Mouse (Mus musculus) heart, postnatal 0 days (tissue): ENCODE data around the gene Cpne6. TPM values are rescaled to one million over a fixed set of nuclear protein-coding genes. Genes with fewer than 3 reads are reported as not detected.
A peak's percentile ranks its signal among the peaks of the same experiment; 100 is the strongest.

Experiments used
- ATAC-seq: fragments of 200-750 bp; cut with Nextera tagmentation; 2 replicates; pipeline ENCODE4 v1.8.0; 2017; ENCODE audit warnings: low read depth, moderate number of reproducible peaks, moderate library complexity; ENCODE audit not compliant: insufficient read depth
- DNase-seq: peaks from one replicate; pipeline ENCODE4 v3.0.0-alpha.2; 2016; ENCODE audit warnings: low spot score
- H3K27ac ChIP-seq: fragments of 300-500 bp; sonication (generic); 2 replicates; pipeline ENCODE4 v1.5.1; 2014; ENCODE audit warnings: low read depth, mild to moderate bottlenecking
- H3K27me3 ChIP-seq: fragments of 300-500 bp; sonication (generic); 2 replicates; pipeline ENCODE4 v1.6.1; 2014; ENCODE audit warnings: low read length, mixed read lengths; ENCODE audit not compliant: control insufficient read depth, insufficient read depth
- H3K36me3 ChIP-seq: fragments of 300-500 bp; sonication (generic); replicated peaks from 2 replicates; pipeline ENCODE4 v1.6.1; 2014; ENCODE audit warnings: low read length, mixed read lengths; ENCODE audit not compliant: control insufficient read depth, insufficient read depth
- H3K4me1 ChIP-seq: fragments of 300-500 bp; sonication (generic); 2 replicates; pipeline ENCODE4 v1.6.1; 2014; ENCODE audit warnings: antibody characterized with exemption; ENCODE audit not compliant: control insufficient read depth, insufficient read depth
- H3K4me2 ChIP-seq: fragments of 300-500 bp; sonication (generic); 2 replicates; pipeline ENCODE4 v1.6.1; 2014; ENCODE audit warnings: low read depth, mild to moderate bottlenecking, low read length, moderate library complexity
- H3K4me3 ChIP-seq: fragments of 300-500 bp; sonication (generic); 2 replicates; pipeline ENCODE4 v1.5.1; 2014; ENCODE audit warnings: low read depth, low read length
- H3K9ac ChIP-seq: fragments of 300-500 bp; sonication (generic); replicated peaks from 2 replicates; pipeline ENCODE4 v1.6.1; 2014; ENCODE audit warnings: low read depth, low read length, mixed read lengths
- H3K9me3 ChIP-seq: fragments of 300-500 bp; sonication (generic); replicated peaks from 2 replicates; pipeline ENCODE4 v1.6.1; 2016; ENCODE audit warnings: low read length; ENCODE audit not compliant: control insufficient read depth
- CTCF ChIP-seq: IDR thresholded peaks from 2 replicates; pipeline ENCODE4 v1.5.1; 2016; ENCODE audit warnings: antibody characterized with exemption, control low read depth, low read depth
- EP300 ChIP-seq: IDR thresholded peaks from 2 replicates; pipeline ENCODE4 v1.6.1; 2016; ENCODE audit warnings: antibody characterized with exemption, low read depth
- WGBS: fragments of 180-500 bp; shearing (Covaris S2); extraction: QIAGEN DNeasy Blood & Tissue Kit; methylation state at CpG from one replicate; pipeline ENCODE4 v1.1.7; 2014; 5-methylcytosine and 5-hydroxymethylcytosine counted together
- polyA plus RNA-seq: library from polyadenylated mRNA; unstranded; fragments of >200 nt; fragmentation: Nextera tagmentation; extraction: Ambion mirVana; gene quantifications from 2 replicates; pipeline ENCODE4 v1.2.1, GENCODE M21; 2015
- total RNA-seq: library from RNA; depleted of rRNA; stranded (reverse); fragments of >200 nt; gene quantifications from 2 replicates; pipeline ENCODE4 v1.2.3, GENCODE M21; 2014; ENCODE audit warnings: low replicate concordance

The Cpne6 gene
- total and polyA plus RNA-seq, 2 experiments from 2014 or later = 0.08 TPM

DNA sequence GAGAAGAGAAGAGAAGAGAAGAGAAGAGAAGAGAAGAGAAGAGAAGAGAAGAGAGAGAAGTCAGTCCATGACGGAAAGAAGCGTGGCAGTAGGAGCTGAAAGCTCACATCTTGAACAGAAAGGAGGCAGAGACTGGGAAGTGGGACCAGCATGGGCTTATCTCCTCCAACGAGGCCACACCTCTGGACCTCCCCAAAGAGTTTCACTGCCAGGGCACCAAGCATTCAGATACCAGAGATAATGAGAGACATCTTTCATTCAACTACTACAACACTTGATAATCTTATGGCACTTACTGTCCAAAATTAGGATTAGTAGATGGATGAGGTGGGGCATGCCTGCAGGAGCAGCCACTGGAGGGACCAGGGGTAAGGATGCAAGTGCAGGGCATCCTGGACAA is 45.5 kb downstream of the Cpne6 start:
- Histone ChIP-seq H3K4me1 (no peaks in the 10 kb centered on the region), H3K27me3 (no peaks in the 10 kb centered on the region), H3K4me2 (no peak overlapping the region), H3K9ac (no peak overlapping the region), H3K27ac (no peak overlapping the region), H3K36me3 (no peaks in the 10 kb centered on the region), H3K9me3 (no peaks in the 10 kb centered on the region), H3K4me3 (no peak overlapping the region)
- no peak for ATAC-seq
- TF ChIP-seq CTCF = no peak
- no peak for TF ChIP-seq EP300
- 61% methylated on average over 3 of the region's 3 CpGs for WGBS
- no peak for DNase-seq

DNA sequence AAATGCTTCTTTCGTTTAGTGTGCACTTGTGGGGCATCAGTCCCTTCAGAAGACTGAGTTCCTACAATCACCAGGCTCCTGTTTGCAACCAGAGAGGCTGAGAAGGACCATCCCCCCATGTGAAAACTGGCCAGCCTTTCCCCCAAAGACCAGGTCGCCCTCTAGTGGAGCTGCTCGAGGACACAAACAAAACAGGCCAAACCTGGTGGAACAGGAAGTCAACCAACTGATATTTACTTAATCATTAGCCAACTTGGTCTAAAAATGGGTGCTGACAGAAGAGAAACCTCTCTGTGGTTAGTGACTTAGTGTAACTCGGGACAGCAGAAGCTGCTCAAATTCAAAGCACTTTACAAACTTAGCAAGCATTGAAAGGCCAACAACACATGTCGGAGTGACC is 46.8 kb downstream of the Cpne6 start:
- WGBS = 22% methylated on average over 5 of the region's 5 CpGs
- H3K27ac ChIP-seq = 0 out of 2 replicates have a peak overlapping the region, but pooled peaks have one; percentile 17
- H3K9ac ChIP-seq = no peak overlapping the region
- no peak overlapping the region for H3K4me3 ChIP-seq
- DNase-seq (peak; percentile 80), ATAC-seq (no peak)
- no peak overlapping the region for H3K4me2 ChIP-seq
- no peaks in the 10 kb centered on the region for H3K27me3 ChIP-seq
- no peaks in the 10 kb centered on the region for H3K9me3 ChIP-seq
- TF ChIP-seq EP300 = peak; percentile 33; the same call in 1 of the 2 replicates
- TF ChIP-seq CTCF = peak; percentile 90
- H3K4me1 ChIP-seq = peaks cover 6% of the 10 kb centered on the region
- H3K36me3 ChIP-seq = no peaks in the 10 kb centered on the region

DNA sequence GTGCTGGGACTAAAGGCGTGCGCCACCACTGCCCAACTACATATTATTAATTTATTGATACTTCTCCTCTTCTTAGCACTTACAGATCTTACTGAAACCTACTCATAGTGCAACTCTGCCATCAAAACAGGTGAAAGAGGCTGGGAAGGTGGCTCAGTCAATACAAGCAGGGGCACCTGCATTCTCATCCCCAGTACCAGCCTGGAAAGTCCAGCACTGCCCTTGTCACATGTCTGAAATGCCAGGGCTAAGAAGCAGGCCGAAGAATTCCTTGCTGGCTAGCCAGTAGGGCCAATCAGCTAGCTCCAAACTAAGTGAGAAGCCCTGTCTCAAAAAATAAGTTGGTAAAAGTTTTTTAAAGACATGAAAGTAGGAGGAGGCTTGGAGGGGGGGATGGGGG is 47.3 kb downstream of the Cpne6 start:
- H3K27me3 ChIP-seq = no peaks in the 10 kb centered on the region
- no peak overlapping the region for H3K4me2 ChIP-seq
- 0 out of 2 replicates have a peak overlapping the region, but pooled peaks have one; percentile 17 for H3K27ac ChIP-seq
- no peak overlapping the region for H3K9ac ChIP-seq
- no peak for DNase-seq
- TF ChIP-seq CTCF = no peak
- no peak for TF ChIP-seq EP300
- WGBS = 83% methylated on average over 3 of the region's 3 CpGs
- no peak for ATAC-seq
- H3K4me3 ChIP-seq = no peak overlapping the region
- H3K4me1 ChIP-seq = peaks cover 6% of the 10 kb centered on the region
- H3K36me3 ChIP-seq = peaks cover 4% of the 10 kb centered on the region; the same call in 1 of the 2 replicates
- H3K9me3 ChIP-seq = no peaks in the 10 kb centered on the region

DNA sequence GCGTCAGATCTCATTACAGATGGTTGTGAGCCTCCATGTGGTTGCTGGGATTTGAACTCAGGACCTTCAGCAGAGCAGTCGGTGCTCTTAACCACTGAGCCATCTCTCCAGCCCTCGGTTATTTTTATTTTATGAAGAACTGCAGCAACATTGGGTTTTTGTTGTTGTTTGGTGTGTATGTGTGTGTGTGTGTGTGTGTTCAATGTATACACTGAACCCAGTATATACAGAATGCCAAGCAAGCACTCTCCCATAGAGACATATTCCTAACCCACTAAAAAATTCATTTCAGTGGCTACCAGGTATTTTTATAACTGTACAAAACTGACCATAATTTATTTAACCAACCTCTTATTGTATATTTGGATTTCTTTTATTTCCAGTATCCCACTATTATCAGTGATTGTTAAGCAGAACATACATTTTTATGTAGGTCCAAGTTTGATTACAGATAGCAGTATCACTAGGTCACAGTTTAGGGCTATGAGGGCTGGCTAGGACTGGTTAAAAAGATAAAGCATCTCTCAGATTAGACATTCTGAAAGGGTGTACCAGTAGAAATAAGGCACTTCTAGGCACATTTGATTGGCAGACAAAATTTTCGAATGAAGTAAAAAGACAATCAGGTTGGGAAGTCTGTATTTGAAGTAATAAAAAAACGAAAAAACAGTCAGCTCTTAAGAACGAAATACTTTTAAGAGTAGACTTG is 48.6 kb downstream of the Cpne6 start:
- Histone ChIP-seq H3K4me2 (peak overlapping the region; percentile 77; the same call in 1 of the 2 replicates), H3K36me3 (peaks cover 17% of the 10 kb centered on the region), H3K9ac (no peak overlapping the region), H3K27me3 (no peaks in the 10 kb centered on the region), H3K27ac (peak overlapping the region; percentile 99), H3K4me3 (peak overlapping the region; percentile 77), H3K9me3 (no peaks in the 10 kb centered on the region), H3K4me1 (peaks cover 6% of the 10 kb centered on the region)
- DNase-seq (no peak), ATAC-seq (no peak)
- 54% methylated on average over 6 of the region's 6 CpGs for WGBS
- no peak for TF ChIP-seq CTCF
- TF ChIP-seq EP300 = no peak

DNA sequence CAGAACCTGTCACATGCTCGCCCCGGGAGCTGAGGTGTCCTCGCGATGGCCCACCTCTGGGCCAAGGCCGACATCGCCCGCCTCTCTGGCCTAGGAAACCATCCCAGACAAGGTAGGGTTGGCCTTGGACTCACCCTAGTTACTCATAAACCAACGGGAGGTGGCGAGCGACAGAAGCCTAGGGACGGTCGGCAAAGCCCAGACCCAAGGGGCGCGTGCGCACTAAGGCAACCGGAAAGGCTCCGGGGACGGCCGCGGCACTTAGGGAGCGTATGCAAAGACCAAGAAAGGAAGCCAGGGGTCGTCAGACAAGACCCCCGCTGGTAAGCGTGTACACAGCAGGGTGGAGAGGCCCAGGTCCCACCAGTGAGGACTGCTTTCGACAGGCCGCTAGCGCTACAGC is 49.6 kb downstream of the Cpne6 start, which contains the start of gene Dcaf11:
TSS of gene Dcaf11 (plus strand) at position 208 of the 403 bp plus-strand sequence.
- TF ChIP-seq CTCF = peak; percentile 38
- TF ChIP-seq EP300 = peak; percentile 57
- 0% methylated on average over 27 of the region's 27 CpGs for WGBS
- Histone ChIP-seq H3K4me3 (peak within 1 kb of the TSS; percentile 77), H3K27ac (peak within 1 kb of the TSS; percentile 99), H3K4me1 (peaks cover 6% of the 10 kb centered on the region), H3K27me3 (no peaks in the 10 kb centered on the region), H3K9ac (peak within 1 kb of the TSS; percentile 82), H3K4me2 (peak within 1 kb of the TSS; percentile 77), H3K36me3 (peaks cover 25% of the 10 kb centered on the region), H3K9me3 (no peaks in the 10 kb centered on the region)
- DNase-seq (peak; percentile 96), ATAC-seq (peak; percentile 84)
